Mouse (Mus musculus) left cerebral cortex, adult 9 months (tissue): ENCODE measurements at regions not wholly inside any gene's neighbourhood (a gene's known extent, or its start where the extent isn't known, plus 50 kb on each side); places are given as distances from the start of the nearest gene placed in this dataset.

Experiments used
- DNase-seq, 2 experiments: peaks; one replicate each; pipeline ENCODE4 v3.0.0; 2022; ENCODE audit warnings: low spot score in 2 of 2

- DNase-seq = peak in 1 of 2 experiments; percentile 32
These were observed 137.1 kb downstream of the Sh3bp4 start for GRCm38 (mm10) chr1:89207306-89207705.

GRCm38 (mm10) chr1:89211116-89211515 lies 140.9 kb downstream of the Sh3bp4 start:
- DNase-seq = no peak

GRCm38 (mm10) chr1:89228426-89228825 lies 158.2 kb downstream of the Sh3bp4 start:
- DNase-seq = peak in 1 of 2 experiments; percentile 36

GRCm38 (mm10) chr1:89231756-89232155 lies 161.5 kb downstream of the Sh3bp4 start:
- no peak for DNase-seq

GRCm38 (mm10) chr1:89232391-89232790 lies 162.2 kb downstream of the Sh3bp4 start:
- no peak for DNase-seq

GRCm38 (mm10) chr1:89234895-89235294 lies 164.7 kb downstream of the Sh3bp4 start:
- DNase-seq = no peak

- peak; percentile 36 to 84 for DNase-seq
These were observed 165.1 kb downstream of the Sh3bp4 start for GRCm38 (mm10) chr1:89235296-89235695.

GRCm38 (mm10) chr1:89237696-89238095 lies 167.5 kb downstream of the Sh3bp4 start:
- peak in 1 of 2 experiments; percentile 23 for DNase-seq

GRCm38 (mm10) chr1:89244598-89244997 lies 174.4 kb downstream of the Sh3bp4 start:
- DNase-seq = no peak

- no peak for DNase-seq
These were observed 175.2 kb downstream of the Sh3bp4 start for GRCm38 (mm10) chr1:89245202-89246003.

GRCm38 (mm10) chr1:89251753-89252152 lies 181.5 kb downstream of the Sh3bp4 start:
- no peak for DNase-seq

- no peak for DNase-seq
These were observed 182.3 kb downstream of the Sh3bp4 start for GRCm38 (mm10) chr1:89252528-89252927.

GRCm38 (mm10) chr1:89257945-89258344 lies 187.7 kb downstream of the Sh3bp4 start:
- DNase-seq = no peak

GRCm38 (mm10) chr1:89265771-89266170 lies 188.8 kb upstream of the Agap1 start:
- no peak for DNase-seq

GRCm38 (mm10) chr1:89268806-89269205 lies 185.8 kb upstream of the Agap1 start:
- DNase-seq = no peak

- DNase-seq = no peak
These were observed 182.9 kb upstream of the Agap1 start for GRCm38 (mm10) chr1:89271743-89272142.

- DNase-seq = no peak
These were observed 181.6 kb upstream of the Agap1 start for GRCm38 (mm10) chr1:89273021-89273420.

GRCm38 (mm10) chr1:89273786-89274362 lies 180.7 kb upstream of the Agap1 start:
- no peak for DNase-seq

GRCm38 (mm10) chr1:89279382-89279781 lies 175.2 kb upstream of the Agap1 start:
- no peak for DNase-seq

- no peak for DNase-seq
These were observed 173.4 kb upstream of the Agap1 start for GRCm38 (mm10) chr1:89281107-89281655.

GRCm38 (mm10) chr1:89285041-89285440 lies 169.6 kb upstream of the Agap1 start:
- DNase-seq = no peak

GRCm38 (mm10) chr1:89287136-89287795 lies 167.3 kb upstream of the Agap1 start:
- no peak for DNase-seq
